Mouse (Mus musculus): ENCODE measurements at regions not wholly inside any gene's neighbourhood (a gene's known extent, or its start where the extent isn't known, plus 50 kb on each side); places are given as distances from the start of the nearest gene placed in this dataset.

- DNase-seq (ENCODE audit: low spot score in 2 of 2), result no peak
These were observed 587.4 kb upstream of the Kdm8 start for GRCm38 (mm10) chr7:124857106-124857505.

- DNase-seq (ENCODE audit: low spot score in 2 of 2), result no peak
These were observed 583.1 kb upstream of the Kdm8 start for GRCm38 (mm10) chr7:124861397-124861796.

GRCm38 (mm10) chr7:124868133-124868603 lies 576.3 kb upstream of the Kdm8 start:
- DNase-seq (ENCODE audit: low spot score in 2 of 2), result no peak

- DNase-seq (ENCODE audit: low spot score in 2 of 2), result no peak
These were observed 575.9 kb upstream of the Kdm8 start for GRCm38 (mm10) chr7:124868621-124869020.

- no peak for DNase-seq (ENCODE audit: low spot score in 2 of 2)
These were observed 563.7 kb upstream of the Kdm8 start for GRCm38 (mm10) chr7:124880771-124881170.

GRCm38 (mm10) chr7:124907233-124907632 lies 537.2 kb upstream of the Kdm8 start:
- DNase-seq (ENCODE audit: low spot score in 2 of 2), result no peak

GRCm38 (mm10) chr7:124907662-124908296 lies 536.7 kb upstream of the Kdm8 start:
- DNase-seq (ENCODE audit: low spot score in 2 of 2), result no peak

- no peak for DNase-seq (ENCODE audit: low spot score in 2 of 2)
These were observed 530.4 kb upstream of the Kdm8 start for GRCm38 (mm10) chr7:124914061-124914460.

GRCm38 (mm10) chr7:124914479-124914878 lies 530.0 kb upstream of the Kdm8 start:
- no peak for DNase-seq (ENCODE audit: low spot score in 2 of 2)

GRCm38 (mm10) chr7:124914972-124915371 lies 529.5 kb upstream of the Kdm8 start:
- DNase-seq (ENCODE audit: low spot score in 2 of 2), result no peak

GRCm38 (mm10) chr7:124915637-124916036 lies 528.8 kb upstream of the Kdm8 start:
- no peak for DNase-seq (ENCODE audit: low spot score in 2 of 2)

GRCm38 (mm10) chr7:124917606-124918120 lies 526.8 kb upstream of the Kdm8 start:
- no peak for DNase-seq (ENCODE audit: low spot score in 2 of 2)

GRCm38 (mm10) chr7:124922806-124923205 lies 521.7 kb upstream of the Kdm8 start:
- DNase-seq (ENCODE audit: low spot score in 2 of 2), result no peak

GRCm38 (mm10) chr7:124933573-124933972 lies 510.9 kb upstream of the Kdm8 start:
- DNase-seq (ENCODE audit: low spot score in 2 of 2), result no peak

- DNase-seq (ENCODE audit: low spot score in 2 of 2), result no peak
These were observed 505.1 kb upstream of the Kdm8 start for GRCm38 (mm10) chr7:124939357-124939756.

- DNase-seq (ENCODE audit: low spot score in 2 of 2), result no peak
These were observed 502.9 kb upstream of the Kdm8 start for GRCm38 (mm10) chr7:124941527-124941926.

- no peak for DNase-seq (ENCODE audit: low spot score in 2 of 2)
These were observed 498.1 kb upstream of the Kdm8 start for GRCm38 (mm10) chr7:124946424-124946823.

- DNase-seq (ENCODE audit: low spot score in 2 of 2), result no peak
These were observed 487.1 kb upstream of the Kdm8 start for GRCm38 (mm10) chr7:124957329-124957728.

- no peak for DNase-seq (ENCODE audit: low spot score in 2 of 2)
These were observed 469.5 kb upstream of the Kdm8 start for GRCm38 (mm10) chr7:124974870-124975488.

- no peak for DNase-seq (ENCODE audit: low spot score in 2 of 2)
These were observed 455.0 kb upstream of the Kdm8 start for GRCm38 (mm10) chr7:124989456-124989855.

- peak; percentile 25 to 38 for DNase-seq (ENCODE audit: low spot score in 2 of 2)
These were observed 453.8 kb upstream of the Kdm8 start for GRCm38 (mm10) chr7:124990695-124991094.

- no peak for DNase-seq (ENCODE audit: low spot score in 2 of 2)
These were observed 447.9 kb upstream of the Kdm8 start for GRCm38 (mm10) chr7:124996538-124996937.

GRCm38 (mm10) chr7:125000669-125001068 lies 443.8 kb upstream of the Kdm8 start:
- DNase-seq (ENCODE audit: low spot score in 2 of 2), result no peak

All from frontal cortex, postnatal 14 days (tissue).